Mouse (Mus musculus) adrenal gland (tissue): Measurements from ENCODE around the gene Chd9.
"Not testable (repeated sequence)": the region's sequence is repeated elsewhere in the genome, so short reads cannot be mapped to it uniquely, and the experiment has no call there.

Experiments used
- intact Hi-C: fragments of 180-260 bp; cut with DNase I; formaldehyde crosslinking; loops from one replicate; pipeline ENCODE4 v1.15.1; 2025

Chd9 gene

GRCm38 (mm10) chr8:90869071-90869919 lies 41.1 kb downstream of the Chd9 start:
- intact Hi-C loops: no loop called here

- intact Hi-C loops: loop anchor here (5.0 kb wide), 1 partner anchor 38 kb away; no protein-coding TSS in a partner anchor
Observed at GRCm38 (mm10) chr8:90869920-90870777, 42.0 kb downstream of the Chd9 start.

- intact Hi-C loops: loop anchor here (5.0 kb wide), 1 partner anchor 39 kb away; no protein-coding TSS in a partner anchor
Observed at GRCm38 (mm10) chr8:90871375-90872080, 43.4 kb downstream of the Chd9 start.

GRCm38 (mm10) chr8:90873051-90873450 lies 44.9 kb downstream of the Chd9 start:
- intact Hi-C loops: loop anchor here (5.0 kb wide), 1 partner anchor 41 kb away; no protein-coding TSS in a partner anchor

GRCm38 (mm10) chr8:90876213-90876721 lies 48.1 kb downstream of the Chd9 start:
- intact Hi-C loops: no loop called here

- intact Hi-C loops: no loop called here
Observed at GRCm38 (mm10) chr8:90876722-90877429, 48.7 kb downstream of the Chd9 start.

GRCm38 (mm10) chr8:90877430-90877975 lies 49.4 kb downstream of the Chd9 start:
- intact Hi-C loops: no loop called here

- intact Hi-C loops: no loop called here
Observed at GRCm38 (mm10) chr8:90878551-90878950, 50.4 kb downstream of the Chd9 start.

GRCm38 (mm10) chr8:90880041-90880440 lies 51.9 kb downstream of the Chd9 start:
- intact Hi-C loops: no loop called here

GRCm38 (mm10) chr8:90881181-90881580 lies 53.0 kb downstream of the Chd9 start:
- intact Hi-C loops: no loop called here

GRCm38 (mm10) chr8:90882088-90882691 lies 54.0 kb downstream of the Chd9 start:
- intact Hi-C loops: no loop called here

GRCm38 (mm10) chr8:90885671-90886368 lies 57.7 kb downstream of the Chd9 start:
- intact Hi-C loops: no loop called here

GRCm38 (mm10) chr8:90886369-90886712 lies 58.2 kb downstream of the Chd9 start:
- intact Hi-C loops: not testable (repeated sequence)

GRCm38 (mm10) chr8:90887328-90887727 lies 59.2 kb downstream of the Chd9 start:
- intact Hi-C loops: not testable (repeated sequence)

- intact Hi-C loops: no loop called here
Observed at GRCm38 (mm10) chr8:90891872-90892578, 63.9 kb downstream of the Chd9 start.

- intact Hi-C loops: no loop called here
Observed at GRCm38 (mm10) chr8:90892579-90892919, 64.4 kb downstream of the Chd9 start.

GRCm38 (mm10) chr8:90894231-90894914 lies 66.2 kb downstream of the Chd9 start:
- intact Hi-C loops: no loop called here

GRCm38 (mm10) chr8:90897343-90897742 lies 69.2 kb downstream of the Chd9 start:
- intact Hi-C loops: no loop called here
